Mouse (Mus musculus): ENCODE results near the gene Vnn1. TPM values are rescaled to one million over a fixed set of nuclear protein-coding genes. Genes with fewer than 3 reads are reported as not detected.

The Vnn1 gene
- polyA plus RNA-seq, 2 experiments = 0.96 to 1.1 TPM

- ATAC-seq (ENCODE audit: low FRiP score, low read depth) = no peak
- H3K4me2 ChIP-seq (replicated peaks; ENCODE audit: low read depth, low read length, severe bottlenecking) = no peak overlapping the region
Observed at GRCm38 (mm10) chr10:23884910-23885309, 9.6 kb upstream of the Vnn1 start.

GRCm38 (mm10) chr10:23886060-23886459 lies 8.4 kb upstream of the Vnn1 start:
- 87% methylated on average over 3 of the region's 3 CpGs for WGBS
- H3K4me1 ChIP-seq (ENCODE audit: control insufficient read depth, insufficient read depth, low read length) = no peaks in the 10 kb centered on the region
- H3K4me2 ChIP-seq (replicated peaks; ENCODE audit: low read depth, low read length, severe bottlenecking) = no peak overlapping the region
- no peak overlapping the region for H3K27ac ChIP-seq (replicated peaks; ENCODE audit: low read depth, low read length)
- ATAC-seq (ENCODE audit: low FRiP score, low read depth) = no peak
- DNase-seq (ENCODE audit: low spot score) = no peak
- H3K4me3 ChIP-seq (replicated peaks; ENCODE audit: low read length) = no peak overlapping the region
- no peaks in the 10 kb centered on the region for H3K9me3 ChIP-seq (ENCODE audit: control insufficient read depth, low read length)
- no peaks in the 10 kb centered on the region for H3K36me3 ChIP-seq (ENCODE audit: control insufficient read depth, insufficient read depth, low read length)
- no peak for TF ChIP-seq POLR2A (IDR thresholded peaks at IDR 0.05; ENCODE audit: borderline replicate concordance, extremely low read depth, insufficient read depth, insufficient read length)
- H3K9ac ChIP-seq (ENCODE audit: low read depth, low read length, severe bottlenecking) = no peak overlapping the region
- no peaks in the 10 kb centered on the region for H3K27me3 ChIP-seq (ENCODE audit: control insufficient read depth, insufficient read depth, low read length)

More at GRCm38 (mm10) chr10:23884910-23885309, 9.6 kb upstream of the Vnn1 start:
- no peaks in the 10 kb centered on the region for H3K4me1 ChIP-seq (ENCODE audit: control insufficient read depth, insufficient read depth, low read length)
- H3K4me3 ChIP-seq (replicated peaks; ENCODE audit: low read length) = no peak overlapping the region
- DNase-seq (ENCODE audit: low spot score) = no peak
- no peak overlapping the region for H3K9ac ChIP-seq (ENCODE audit: low read depth, low read length, severe bottlenecking)
- TF ChIP-seq POLR2A (IDR thresholded peaks at IDR 0.05; ENCODE audit: borderline replicate concordance, extremely low read depth, insufficient read depth, insufficient read length) = no peak
- WGBS = 93% methylated on average over 1 of the region's 1 CpGs
- H3K27ac ChIP-seq (replicated peaks; ENCODE audit: low read depth, low read length) = no peak overlapping the region
- H3K36me3 ChIP-seq (ENCODE audit: control insufficient read depth, insufficient read depth, low read length) = no peaks in the 10 kb centered on the region
- H3K27me3 ChIP-seq (ENCODE audit: control insufficient read depth, insufficient read depth, low read length) = no peaks in the 10 kb centered on the region
- H3K9me3 ChIP-seq (ENCODE audit: control insufficient read depth, low read length) = no peaks in the 10 kb centered on the region

GRCm38 (mm10) chr10:23892987-23893386 lies 1.5 kb upstream of the Vnn1 start:
- Histone ChIP-seq H3K4me2 (replicated peaks; ENCODE audit: low read depth, low read length, severe bottlenecking) (no peak overlapping the region), H3K27me3 (ENCODE audit: control insufficient read depth, insufficient read depth, low read length) (no peaks in the 10 kb centered on the region), H3K36me3 (ENCODE audit: control insufficient read depth, insufficient read depth, low read length) (no peaks in the 10 kb centered on the region), H3K4me3 (replicated peaks; ENCODE audit: low read length) (no peak overlapping the region), H3K27ac (replicated peaks; ENCODE audit: low read depth, low read length) (no peak overlapping the region), H3K9ac (ENCODE audit: low read depth, low read length, severe bottlenecking) (no peak overlapping the region), H3K9me3 (ENCODE audit: control insufficient read depth, low read length) (no peaks in the 10 kb centered on the region), H3K4me1 (ENCODE audit: control insufficient read depth, insufficient read depth, low read length) (peaks cover 5% of the 10 kb centered on the region; the same call in 1 of the 2 replicates)
- ATAC-seq (ENCODE audit: low FRiP score, low read depth) = no peak
- no peak for TF ChIP-seq POLR2A (IDR thresholded peaks at IDR 0.05; ENCODE audit: borderline replicate concordance, extremely low read depth, insufficient read depth, insufficient read length)
- DNase-seq (ENCODE audit: low spot score) = no peak
- WGBS = 72% methylated on average over 1 of the region's 1 CpGs

GRCm38 (mm10) chr10:23895376-23895775 lies 888 bp downstream of the Vnn1 start:
- Histone ChIP-seq H3K9me3 (ENCODE audit: control insufficient read depth, low read length) (no peaks in the 10 kb centered on the region), H3K4me1 (ENCODE audit: control insufficient read depth, insufficient read depth, low read length) (peaks cover 5% of the 10 kb centered on the region; the same call in 1 of the 2 replicates), H3K9ac (ENCODE audit: low read depth, low read length, severe bottlenecking) (no peak overlapping the region), H3K36me3 (ENCODE audit: control insufficient read depth, insufficient read depth, low read length) (no peaks in the 10 kb centered on the region), H3K27ac (replicated peaks; ENCODE audit: low read depth, low read length) (no peak overlapping the region), H3K27me3 (ENCODE audit: control insufficient read depth, insufficient read depth, low read length) (no peaks in the 10 kb centered on the region), H3K4me3 (replicated peaks; ENCODE audit: low read length) (no peak overlapping the region), H3K4me2 (replicated peaks; ENCODE audit: low read depth, low read length, severe bottlenecking) (peak overlapping the region; percentile 43; the same call in 1 of the 2 replicates)
- WGBS = 62% methylated on average over 7 of the region's 7 CpGs
- ATAC-seq (ENCODE audit: low FRiP score, low read depth) (no peak), DNase-seq (ENCODE audit: low spot score) (no peak)
- no peak for TF ChIP-seq POLR2A (IDR thresholded peaks at IDR 0.05; ENCODE audit: borderline replicate concordance, extremely low read depth, insufficient read depth, insufficient read length)

- Histone ChIP-seq H3K4me1 (ENCODE audit: control insufficient read depth, insufficient read depth, low read length) (no peaks in the 10 kb centered on the region), H3K4me2 (replicated peaks; ENCODE audit: low read depth, low read length, severe bottlenecking) (no peak overlapping the region), H3K27me3 (ENCODE audit: control insufficient read depth, insufficient read depth, low read length) (no peaks in the 10 kb centered on the region), H3K9me3 (ENCODE audit: control insufficient read depth, low read length) (no peaks in the 10 kb centered on the region), H3K9ac (ENCODE audit: low read depth, low read length, severe bottlenecking) (no peak overlapping the region), H3K4me3 (replicated peaks; ENCODE audit: low read length) (no peak overlapping the region), H3K36me3 (ENCODE audit: control insufficient read depth, insufficient read depth, low read length) (no peaks in the 10 kb centered on the region), H3K27ac (replicated peaks; ENCODE audit: low read depth, low read length) (no peak overlapping the region)
- no peak for TF ChIP-seq POLR2A (IDR thresholded peaks at IDR 0.05; ENCODE audit: borderline replicate concordance, extremely low read depth, insufficient read depth, insufficient read length)
- DNase-seq (ENCODE audit: low spot score) = no peak
- 85% methylated on average over 3 of the region's 3 CpGs for WGBS
- ATAC-seq (ENCODE audit: low FRiP score, low read depth) = no peak
Observed at GRCm38 (mm10) chr10:23901119-23901518, 6.6 kb downstream of the Vnn1 start.

GRCm38 (mm10) chr10:23905661-23906060 lies 11.2 kb downstream of the Vnn1 start:
- Histone ChIP-seq H3K4me2 (replicated peaks; ENCODE audit: low read depth, low read length, severe bottlenecking) (no peak overlapping the region), H3K9me3 (ENCODE audit: control insufficient read depth, low read length) (no peaks in the 10 kb centered on the region), H3K27me3 (ENCODE audit: control insufficient read depth, insufficient read depth, low read length) (no peaks in the 10 kb centered on the region), H3K36me3 (ENCODE audit: control insufficient read depth, insufficient read depth, low read length) (no peaks in the 10 kb centered on the region), H3K4me3 (replicated peaks; ENCODE audit: low read length) (no peak overlapping the region), H3K27ac (replicated peaks; ENCODE audit: low read depth, low read length) (no peak overlapping the region), H3K9ac (ENCODE audit: low read depth, low read length, severe bottlenecking) (no peak overlapping the region), H3K4me1 (ENCODE audit: control insufficient read depth, insufficient read depth, low read length) (no peaks in the 10 kb centered on the region)
- ATAC-seq (ENCODE audit: low FRiP score, low read depth) (no peak), DNase-seq (ENCODE audit: low spot score) (no peak)
- WGBS = 85% methylated on average over 1 of the region's 1 CpGs
- TF ChIP-seq POLR2A (IDR thresholded peaks at IDR 0.05; ENCODE audit: borderline replicate concordance, extremely low read depth, insufficient read depth, insufficient read length) = no peak
